Mouse (Mus musculus) spleen, adult 2 months (tissue): ENCODE data around the gene Srrm3. TPM values are rescaled to one million over a fixed set of nuclear protein-coding genes. Genes with fewer than 3 reads are reported as not detected.

Experiments
- DNase-seq, 2 experiments: peaks; one replicate each; pipeline versions ENCODE4 v3.0.0 to v3.0.0-alpha.2; 2012 to 2021; ENCODE audit warnings: low spot score in 2 of 2, low read depth in 1 of 2
- H3K27ac ChIP-seq: fragments of 200-500 bp; 2 replicates; pipeline ENCODE4 v1.5.1; 2012; ENCODE audit warnings: low read length, inconsistent platforms; ENCODE audit not compliant: insufficient read depth
- H3K27me3 ChIP-seq: fragments of 200-500 bp; 2 replicates; pipeline ENCODE4 v1.6.1; 2012; ENCODE audit warnings: mild to moderate bottlenecking, moderate library complexity, low read length, inconsistent platforms; ENCODE audit not compliant: control insufficient read depth, insufficient read depth
- H3K36me3 ChIP-seq: fragments of 200-500 bp; 2 replicates; pipeline ENCODE4 v1.6.1; 2012; ENCODE audit warnings: mild to moderate bottlenecking, low read length, inconsistent platforms; ENCODE audit not compliant: control insufficient read depth, insufficient read depth
- H3K4me1 ChIP-seq: fragments of 200-500 bp; 2 replicates; pipeline ENCODE4 v1.6.1; 2011; ENCODE audit warnings: inconsistent platforms; ENCODE audit not compliant: control insufficient read depth, insufficient read depth, insufficient read length
- H3K4me3 ChIP-seq: fragments of 200-500 bp; 2 replicates; pipeline ENCODE4 v1.5.1; 2011; ENCODE audit warnings: mild to moderate bottlenecking, inconsistent platforms; ENCODE audit not compliant: insufficient read depth, insufficient read length; ENCODE audit errors: extremely low read depth
- CTCF ChIP-seq: fragments of 200-500 bp; IDR thresholded peaks from 2 replicates; pipeline ENCODE4 v1.5.1; 2011; ENCODE audit warnings: mild to moderate bottlenecking, inconsistent platforms; ENCODE audit not compliant: insufficient read depth, insufficient read length, insufficient replicate concordance; ENCODE audit errors: extremely low read depth
- POLR2A ChIP-seq: fragments of 200-500 bp; IDR thresholded peaks from 2 replicates; pipeline ENCODE4 v1.6.1; 2011; ENCODE audit warnings: low read depth, low read length, inconsistent platforms
- WGBS: fragments of 180-500 bp; shearing (Covaris S2); methylation state at CpG from one replicate; pipeline ENCODE4 v1.1.7; 2018; 5-methylcytosine and 5-hydroxymethylcytosine counted together
- polyA plus RNA-seq: library from polyadenylated mRNA; depleted of rRNA; stranded (reverse); fragments of >200 nt; gene quantifications from 2 replicates; pipeline ENCODE4 v1.2.3, GENCODE M21; 2012

The Srrm3 gene
- polyA plus RNA-seq, 1 experiment = 0.06 TPM

DNA sequence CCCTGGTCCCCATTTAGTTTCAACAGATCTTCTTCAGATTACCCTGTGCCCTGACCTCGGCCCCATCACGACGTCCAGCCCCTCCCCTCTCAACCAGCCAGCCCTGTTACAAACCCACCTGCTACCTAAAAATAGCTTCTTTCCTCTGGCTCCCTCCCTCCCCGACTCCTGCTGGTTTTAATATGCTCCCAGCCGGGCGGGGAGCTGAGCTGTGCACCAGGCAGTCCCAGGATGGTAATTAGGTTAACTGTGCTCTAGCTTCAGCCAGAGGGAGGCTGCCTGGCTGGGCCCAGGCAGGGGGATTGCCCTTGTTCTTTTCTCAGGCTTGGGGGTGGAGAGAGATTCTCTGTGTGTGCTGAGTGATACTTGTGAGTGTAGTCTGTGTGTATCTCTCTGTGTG, 5.8 kb upstream of the Srrm3 start:
- no peak for DNase-seq
- no peak for TF ChIP-seq CTCF
- TF ChIP-seq POLR2A = no peak
- Histone ChIP-seq H3K4me1 (no peaks in the 10 kb centered on the region), H3K36me3 (no peaks in the 10 kb centered on the region), H3K27me3 (peaks cover 1% of the 10 kb centered on the region; the same call in 1 of the 2 replicates), H3K4me3 (no peak overlapping the region), H3K27ac (no peak overlapping the region)
- WGBS = 7% methylated on average over 6 of the region's 6 CpGs

DNA sequence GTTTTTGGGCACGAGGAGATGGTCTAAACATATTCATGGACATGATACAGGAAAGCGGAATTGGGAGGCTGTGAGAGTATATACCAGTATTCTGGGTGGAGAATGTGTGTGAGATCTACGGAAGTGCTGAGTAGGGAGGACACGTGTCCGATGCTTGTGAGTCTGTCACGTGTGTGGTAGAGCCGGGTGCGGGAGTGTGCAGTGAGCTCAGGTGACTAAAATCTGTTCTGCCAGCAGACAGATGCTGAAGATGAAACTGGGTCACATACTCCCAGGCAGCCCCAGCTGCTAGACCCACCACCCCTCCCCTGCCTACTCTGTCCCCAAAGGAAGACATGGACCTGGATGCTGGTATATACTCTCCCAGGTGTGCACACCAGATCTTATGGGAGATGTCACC, 4.0 kb upstream of the Srrm3 start:
- no peak for DNase-seq
- Histone ChIP-seq H3K4me3 (no peak overlapping the region), H3K36me3 (no peaks in the 10 kb centered on the region), H3K27me3 (peaks cover 1% of the 10 kb centered on the region; the same call in 1 of the 2 replicates), H3K27ac (no peak overlapping the region), H3K4me1 (no peaks in the 10 kb centered on the region)
- 91% methylated on average over 8 of the region's 8 CpGs for WGBS
- TF ChIP-seq CTCF (no peak), POLR2A (no peak)

DNA sequence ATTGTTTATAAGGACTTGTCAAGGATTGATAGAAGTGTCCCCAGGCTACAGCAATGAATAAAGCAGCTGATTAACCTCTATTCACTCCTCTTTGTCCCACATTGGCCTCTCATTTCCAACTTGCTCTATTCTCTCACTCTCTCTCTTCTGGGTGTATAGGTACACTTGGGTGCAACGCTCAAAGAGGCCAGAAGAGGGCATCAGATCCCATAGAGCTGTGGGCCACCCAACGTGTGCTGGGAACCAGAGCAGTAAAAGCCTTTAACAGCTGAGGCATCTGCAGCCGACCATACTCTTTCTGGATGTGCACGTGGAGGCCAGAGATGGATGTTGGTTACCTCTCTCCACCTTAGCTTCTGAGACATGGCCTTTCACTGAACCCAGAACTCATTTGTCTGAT, 3.6 kb upstream of the Srrm3 start:
- WGBS = 62% methylated on average over 4 of the region's 4 CpGs
- no peak overlapping the region for H3K27ac ChIP-seq
- TF ChIP-seq POLR2A (no peak), CTCF (no peak)

DNA sequence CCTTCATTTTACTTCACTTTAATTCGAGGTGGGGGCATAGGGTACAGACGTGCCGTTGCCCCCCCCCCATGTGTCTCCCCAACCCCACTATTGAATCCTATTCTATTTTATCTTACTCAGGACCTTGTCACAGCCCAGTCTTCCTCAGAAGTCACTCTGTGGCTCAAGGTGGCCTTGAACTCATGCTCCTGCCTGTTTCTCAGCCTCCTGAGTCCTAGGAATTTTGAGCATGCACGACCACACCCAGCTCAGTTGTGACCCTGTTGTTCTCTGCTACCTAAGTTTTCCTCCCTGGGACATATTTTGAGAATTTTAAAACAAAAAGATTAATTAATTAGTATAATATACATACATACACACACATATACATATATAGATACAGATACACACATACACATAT, 3.0 kb upstream of the Srrm3 start:
- WGBS = 68% methylated on average over 4 of the region's 4 CpGs
- DNase-seq = no peak
- H3K27me3 ChIP-seq = peaks cover 1% of the 10 kb centered on the region; the same call in 1 of the 2 replicates
- TF ChIP-seq CTCF (no peak), POLR2A (no peak)
- H3K4me1 ChIP-seq = no peaks in the 10 kb centered on the region
- no peak overlapping the region for H3K4me3 ChIP-seq
- H3K36me3 ChIP-seq = no peaks in the 10 kb centered on the region
- no peak overlapping the region for H3K27ac ChIP-seq

More for the DNA sequence above, 3.6 kb upstream of the Srrm3 start:
- H3K36me3 ChIP-seq = no peaks in the 10 kb centered on the region
- no peak for DNase-seq
- H3K27me3 ChIP-seq = peaks cover 1% of the 10 kb centered on the region; the same call in 1 of the 2 replicates
- no peak overlapping the region for H3K4me3 ChIP-seq
- H3K4me1 ChIP-seq = no peaks in the 10 kb centered on the region

DNA sequence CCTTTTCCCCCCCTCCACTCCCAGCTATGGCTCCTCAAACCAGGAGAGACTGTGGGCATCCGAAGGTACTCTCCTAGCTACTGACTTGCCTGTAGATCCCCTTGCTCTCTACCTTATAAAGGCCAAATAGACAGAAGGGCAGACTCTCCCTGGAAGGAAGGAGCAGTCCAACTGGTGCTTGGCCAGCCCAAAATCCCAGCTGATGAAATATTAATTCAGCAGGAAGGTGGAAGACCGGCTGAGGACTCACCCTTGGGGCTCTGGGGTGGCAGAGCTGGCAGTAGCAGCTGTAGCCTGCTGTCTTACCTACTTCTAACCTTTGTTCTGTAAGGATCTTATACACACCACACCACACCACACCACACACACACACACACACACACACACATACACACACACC, 2.0 kb upstream of the Srrm3 start:
- Histone ChIP-seq H3K4me3 (no peak overlapping the region), H3K4me1 (no peaks in the 10 kb centered on the region), H3K27me3 (peaks cover 1% of the 10 kb centered on the region; the same call in 1 of the 2 replicates), H3K27ac (no peak overlapping the region), H3K36me3 (no peaks in the 10 kb centered on the region)
- TF ChIP-seq CTCF = no peak
- TF ChIP-seq POLR2A = no peak
- no peak for DNase-seq
- WGBS = 51% methylated on average over 2 of the region's 2 CpGs

DNA sequence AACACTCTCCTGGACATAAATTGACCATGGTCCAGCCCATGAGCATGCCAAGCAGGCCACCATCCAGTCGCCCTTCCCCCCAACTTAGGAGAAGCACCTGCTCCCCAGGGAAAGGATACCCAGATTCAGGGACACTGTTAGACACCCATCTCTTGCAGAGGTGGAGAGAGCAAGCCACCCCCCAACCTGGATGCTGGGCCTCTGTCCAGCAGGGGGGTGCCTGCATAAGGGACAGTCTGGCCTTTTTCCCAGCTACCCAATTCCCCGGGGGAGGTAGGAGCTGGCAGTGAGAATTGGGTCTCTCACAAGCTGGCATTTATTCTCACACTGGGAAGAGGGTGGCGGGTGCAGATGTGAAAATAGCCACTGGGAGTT, 560 bp downstream of the Srrm3 start:
- TF ChIP-seq CTCF (no peak), POLR2A (no peak)
- no peak for DNase-seq
- Histone ChIP-seq H3K4me1 (no peaks in the 10 kb centered on the region), H3K27ac (no peak overlapping the region), H3K36me3 (no peaks in the 10 kb centered on the region), H3K27me3 (peaks cover 1% of the 10 kb centered on the region; the same call in 1 of the 2 replicates), H3K4me3 (no peak overlapping the region)
- 57% methylated on average over 3 of the region's 3 CpGs for WGBS

DNA sequence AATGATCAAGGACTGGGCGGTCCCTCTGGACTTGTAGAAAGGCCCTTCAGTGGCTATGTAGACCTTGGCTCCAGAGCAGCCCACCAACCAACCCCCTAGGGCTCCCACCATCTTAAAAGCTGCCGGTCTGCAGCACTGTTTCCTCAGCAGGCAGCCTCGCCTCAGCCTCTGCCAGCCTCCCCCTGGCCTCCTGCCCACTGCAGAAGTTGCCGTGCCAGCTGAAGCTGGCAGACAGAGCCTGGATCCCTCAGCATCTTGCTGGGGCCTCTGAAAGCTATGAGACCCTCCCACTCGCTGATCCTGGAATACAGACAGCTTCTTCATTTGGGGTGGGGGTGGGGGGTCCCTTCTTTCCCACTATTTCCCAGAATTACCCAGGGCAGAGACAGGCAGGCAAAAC, 6.3 kb downstream of the Srrm3 start:
- H3K4me3 ChIP-seq = no peak overlapping the region
- WGBS = 60% methylated on average over 5 of the region's 5 CpGs

More for the DNA sequence above, 6.3 kb downstream of the Srrm3 start:
- DNase-seq = no peak
- H3K27me3 ChIP-seq = no peaks in the 10 kb centered on the region
- H3K4me1 ChIP-seq = no peaks in the 10 kb centered on the region
- H3K27ac ChIP-seq = no peak overlapping the region
- H3K36me3 ChIP-seq = no peaks in the 10 kb centered on the region
- TF ChIP-seq POLR2A = no peak
- TF ChIP-seq CTCF = no peak
